Mouse (Mus musculus) layer of hippocampus, adult 9-10 months (tissue): ENCODE data around the gene Nlrp6.

ENCODE experiments used
- DNase-seq: peaks from one replicate; pipeline ENCODE4 v3.0.0; 2022; ENCODE audit warnings: low spot score

Gene Nlrp6

GRCm38 (mm10) chr7:140912846-140913482 is 7.7 kb upstream of the Nlrp6 start:
- no peak for DNase-seq

- DNase-seq = no peak
These were observed 6.5 kb upstream of the Nlrp6 start for GRCm38 (mm10) chr7:140914031-140914690.

DNA sequence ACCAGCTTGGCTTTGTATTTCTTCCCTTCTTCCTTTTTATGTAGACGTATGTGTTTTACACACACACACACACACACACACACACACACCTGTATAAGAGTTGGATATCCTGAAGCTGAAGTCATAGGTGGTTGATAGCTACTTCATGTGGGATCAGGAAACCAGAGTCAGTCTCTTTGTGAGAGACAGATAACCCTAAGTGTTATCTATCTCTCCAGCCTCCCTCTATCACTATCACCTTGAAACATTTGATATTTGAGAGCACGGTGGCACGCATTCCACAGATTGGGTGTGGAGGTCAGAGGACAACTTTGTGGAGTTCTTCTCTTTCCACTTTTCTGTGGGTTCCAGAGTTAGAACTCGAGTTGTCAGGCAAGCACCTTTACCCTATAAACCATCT is 791 bp upstream of the Nlrp6 start:
- DNase-seq = no peak

DNA sequence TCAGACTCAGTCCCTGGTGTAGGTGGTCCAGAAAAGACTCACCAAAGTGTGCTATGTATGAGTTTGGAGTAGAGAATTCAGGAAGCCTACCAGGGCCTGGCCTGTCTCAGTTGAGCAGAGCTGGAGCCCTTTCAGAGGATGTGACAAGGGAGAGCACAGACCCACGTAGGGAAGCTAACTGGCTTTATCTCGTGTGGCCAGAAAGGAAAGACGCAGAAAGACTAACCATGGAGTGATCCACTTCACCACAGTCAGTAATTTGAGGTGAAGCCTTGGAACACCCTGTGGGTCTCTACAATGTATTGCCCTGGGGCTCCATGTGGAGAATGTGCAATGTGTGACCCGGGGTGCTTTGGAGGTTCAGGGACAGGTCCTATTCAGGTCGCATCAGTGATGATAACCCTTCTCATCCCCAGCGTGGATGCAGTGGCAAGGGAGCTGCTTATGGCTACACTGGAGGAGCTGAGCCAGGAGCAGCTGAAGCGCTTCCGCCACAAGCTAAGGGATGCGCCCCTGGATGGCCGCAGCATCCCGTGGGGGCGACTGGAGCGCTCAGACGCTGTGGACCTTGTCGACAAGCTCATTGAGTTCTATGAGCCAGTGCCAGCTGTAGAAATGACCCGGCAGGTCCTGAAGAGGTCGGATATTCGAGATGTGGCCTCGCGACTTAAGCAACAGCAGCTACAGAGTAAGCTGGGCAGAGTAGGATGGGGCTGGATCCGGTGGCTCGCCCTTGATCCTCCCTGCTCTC is 698 bp downstream of the Nlrp6 start:
- DNase-seq = no peak

GRCm38 (mm10) chr7:140922398-140923069 is 1.8 kb downstream of the Nlrp6 start:
- no peak for DNase-seq

GRCm38 (mm10) chr7:140923070-140923775 is 2.5 kb downstream of the Nlrp6 start:
- DNase-seq = no peak

DNA sequence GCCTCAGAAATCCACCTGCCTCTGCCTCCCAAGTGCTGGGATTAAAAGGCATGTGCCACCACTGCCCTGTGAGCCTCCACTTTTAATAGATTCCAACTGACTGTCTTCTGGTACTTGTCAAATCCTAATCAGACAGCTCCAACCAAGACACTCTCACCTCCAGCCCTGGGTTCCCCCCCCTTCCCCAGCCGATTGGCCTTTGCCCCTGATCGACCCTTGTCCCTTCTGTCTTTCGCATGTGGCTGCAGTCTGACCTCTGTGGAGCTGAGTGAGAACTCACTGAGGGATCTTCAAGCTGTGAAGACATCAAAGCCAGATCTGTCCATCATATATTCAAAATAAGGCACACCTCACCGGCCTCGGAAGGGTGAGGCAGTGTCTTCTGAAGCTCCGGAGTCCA is 6.5 kb downstream of the Nlrp6 start:
- DNase-seq = no peak

- DNase-seq = no peak
These were observed 17.7 kb downstream of the Nlrp6 start for GRCm38 (mm10) chr7:140938436-140938835.

GRCm38 (mm10) chr7:140938896-140939295 is 18.2 kb downstream of the Nlrp6 start:
- no peak for DNase-seq

GRCm38 (mm10) chr7:140939669-140940171 is 19.0 kb downstream of the Nlrp6 start:
- DNase-seq = no peak

DNA sequence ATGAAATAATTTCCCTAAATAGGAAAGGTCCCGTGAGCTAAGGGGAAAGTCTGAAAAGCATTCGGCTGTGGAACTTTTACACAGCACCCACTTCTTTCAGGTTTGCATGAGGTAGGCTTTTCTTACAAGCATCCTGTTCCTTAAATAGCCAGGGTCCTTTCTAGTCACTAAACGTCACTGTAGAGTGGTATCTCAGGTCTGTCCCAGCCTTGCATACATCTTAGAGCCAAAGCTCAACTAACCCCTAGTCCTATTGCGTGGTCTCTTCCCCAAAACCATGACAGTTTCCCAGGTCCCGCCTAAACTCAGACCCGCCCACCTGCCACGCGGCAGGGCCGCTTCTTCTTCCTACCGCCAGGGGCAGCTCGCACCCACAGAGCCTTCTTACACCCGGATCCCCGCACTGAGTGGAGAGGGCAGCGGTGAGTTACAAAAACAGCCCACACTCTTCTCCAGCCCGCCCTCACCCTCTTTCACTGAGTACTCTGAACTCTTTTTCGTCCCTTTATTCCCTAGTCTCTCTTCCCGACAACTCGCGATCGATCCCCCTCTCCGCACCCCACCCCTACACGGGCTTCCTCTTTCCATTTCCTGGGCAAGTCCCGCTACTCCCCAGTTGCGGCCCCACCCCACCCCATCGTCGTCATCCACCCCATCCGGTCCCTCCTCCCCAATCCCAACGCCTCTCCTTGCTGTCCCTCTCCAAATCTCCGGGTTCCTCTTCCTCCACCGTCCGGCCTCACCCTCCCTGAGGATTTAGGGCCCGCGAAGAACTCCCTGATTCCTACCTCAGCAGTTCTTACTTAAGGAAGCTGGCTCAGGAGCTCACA is 20.7 kb downstream of the Nlrp6 start, which contains the start of gene Pgghg:
Gene Pgghg (plus strand): TSS at position 170 of the 830 bp plus-strand sequence.
- no peak for DNase-seq

GRCm38 (mm10) chr7:140942341-140942740 is 21.6 kb downstream of the Nlrp6 start:
- no peak for DNase-seq

GRCm38 (mm10) chr7:140942811-140943210 is 22.1 kb downstream of the Nlrp6 start:
- DNase-seq = no peak

DNA sequence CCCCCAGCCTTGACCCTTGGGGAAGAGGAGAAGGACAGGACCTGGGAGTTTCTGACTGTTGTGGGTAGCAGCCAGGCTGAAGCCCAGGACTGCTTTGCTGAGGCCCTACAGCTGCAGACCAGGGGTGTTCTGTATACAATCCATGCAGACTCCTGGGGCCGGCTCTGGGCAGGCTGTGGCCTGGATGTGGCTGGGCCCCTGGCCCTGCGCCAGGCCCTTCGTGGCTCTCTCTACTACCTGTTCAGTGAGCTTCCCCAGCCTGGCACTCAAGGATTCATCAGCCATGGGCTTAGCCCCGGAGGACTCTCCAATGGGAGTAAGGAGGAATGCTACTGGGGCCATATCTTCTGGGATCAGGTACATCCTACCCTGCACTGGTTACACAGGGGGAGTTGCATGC is 22.7 kb downstream of the Nlrp6 start:
- no peak for DNase-seq

DNA sequence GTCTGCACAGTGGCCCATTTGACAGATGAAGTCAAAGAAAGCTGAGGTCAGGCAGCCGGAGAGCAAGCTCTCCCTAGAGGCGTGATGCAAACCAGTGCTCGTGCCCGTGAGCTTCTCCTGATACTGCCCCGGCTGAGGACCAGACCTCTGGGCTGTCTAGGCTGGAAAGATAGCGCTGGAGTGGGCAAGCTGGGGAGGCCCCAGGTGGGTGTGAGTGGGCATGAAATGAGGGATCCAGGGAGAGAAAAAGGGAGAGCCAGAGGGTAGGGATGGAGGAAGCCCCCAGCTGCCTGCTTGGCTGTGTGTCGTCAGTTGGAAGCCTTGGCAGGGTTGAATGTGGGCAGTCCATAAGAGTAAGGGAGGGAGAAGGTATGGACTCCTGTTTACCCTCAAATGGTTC is 23.5 kb downstream of the Nlrp6 start:
- DNase-seq = no peak

- no peak for DNase-seq
These were observed 24.5 kb downstream of the Nlrp6 start for GRCm38 (mm10) chr7:140945247-140945646.

GRCm38 (mm10) chr7:140946311-140946710 is 25.6 kb downstream of the Nlrp6 start:
- DNase-seq = no peak

- DNase-seq = no peak
These were observed 26.3 kb downstream of the Nlrp6 start for GRCm38 (mm10) chr7:140946980-140947379.

GRCm38 (mm10) chr7:140948161-140948560 is 27.5 kb downstream of the Nlrp6 start:
- no peak for DNase-seq

DNA sequence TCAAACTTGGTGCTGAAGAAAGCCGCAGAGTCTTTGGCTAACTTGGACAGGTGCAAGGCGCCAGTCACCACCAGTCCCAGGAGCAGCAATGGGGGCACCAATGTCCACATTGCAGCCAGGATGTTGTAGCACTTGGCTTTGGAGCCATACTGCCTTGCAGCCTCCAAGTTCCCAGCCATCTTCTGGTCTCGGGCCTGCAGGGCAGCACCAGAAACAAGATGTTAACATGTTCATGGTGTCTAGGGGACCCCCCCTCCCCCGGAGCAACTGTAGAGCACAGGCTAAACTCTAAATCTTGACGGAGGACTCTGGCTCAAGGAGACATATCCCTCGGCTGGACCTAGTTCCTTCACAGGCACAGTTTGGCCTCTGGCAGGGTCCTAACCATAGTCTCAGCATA is 28.6 kb downstream of the Nlrp6 start:
- DNase-seq = no peak
